Mouse (Mus musculus) CD4-positive, CD25-positive, alpha-beta regulatory T cell, adult 4 months (primary cell): ENCODE results near the gene Cyp4b1. TPM values are rescaled to one million over a fixed set of nuclear protein-coding genes. Genes with fewer than 3 reads are reported as not detected.

Experiments used
- polyA plus RNA-seq, 2 experiments: library from polyadenylated mRNA; unstranded; fragments of 100-300 nt; shearing (Covaris generic); gene quantifications; one replicate each; pipeline ENCODE4 v1.2.1; 2017

The Cyp4b1 gene
- polyA plus RNA-seq, 2 experiments from 2014 or later = not detected

Other genes with a start within 250 kb of the Cyp4b1 start
- gene Cyp4a12b, start 236.1 kb downstream of the Cyp4b1 start, polyA plus RNA-seq = not detected
- not detected for gene Cyp4a30b, start 195.1 kb downstream of the Cyp4b1 start, polyA plus RNA-seq
- not detected for gene Cyp4a14, start 151.6 kb downstream of the Cyp4b1 start, polyA plus RNA-seq
- not detected for gene Cyp4a10, start 129.5 kb downstream of the Cyp4b1 start, polyA plus RNA-seq
- not detected for gene Cyp4a31, start 84.1 kb downstream of the Cyp4b1 start, polyA plus RNA-seq
- not detected for gene Cyp4a32, start 46.8 kb downstream of the Cyp4b1 start, polyA plus RNA-seq
- gene Efcab14, start 90.0 kb upstream of the Cyp4b1 start, polyA plus RNA-seq = 10 to 100 TPM; 42.7 to 43.1 TPM
- 1 to 10 TPM in 1 of 2 experiments, under 1 TPM in 1; 0.42 to 2.6 TPM for gene Tex38, start 133.3 kb upstream of the Cyp4b1 start, polyA plus RNA-seq
- 10 to 100 TPM; 16.6 to 19.2 TPM for gene Atpaf1, start 137.1 kb upstream of the Cyp4b1 start, polyA plus RNA-seq
- gene Mob3c, start 180.4 kb upstream of the Cyp4b1 start, polyA plus RNA-seq = 10 to 100 TPM; 13.5 to 15.8 TPM
- gene Mknk1, start 191.5 kb upstream of the Cyp4b1 start, polyA plus RNA-seq = 10 to 100 TPM; 43.4 to 47.5 TPM
- gene Kncn, start 236.7 kb upstream of the Cyp4b1 start, polyA plus RNA-seq = not detected
- not detected for gene 6430628N08Rik, start 242.9 kb upstream of the Cyp4b1 start, polyA plus RNA-seq